20 mouse cellular contexts compared by ENCODE assay signal in the genomic region with DNA sequence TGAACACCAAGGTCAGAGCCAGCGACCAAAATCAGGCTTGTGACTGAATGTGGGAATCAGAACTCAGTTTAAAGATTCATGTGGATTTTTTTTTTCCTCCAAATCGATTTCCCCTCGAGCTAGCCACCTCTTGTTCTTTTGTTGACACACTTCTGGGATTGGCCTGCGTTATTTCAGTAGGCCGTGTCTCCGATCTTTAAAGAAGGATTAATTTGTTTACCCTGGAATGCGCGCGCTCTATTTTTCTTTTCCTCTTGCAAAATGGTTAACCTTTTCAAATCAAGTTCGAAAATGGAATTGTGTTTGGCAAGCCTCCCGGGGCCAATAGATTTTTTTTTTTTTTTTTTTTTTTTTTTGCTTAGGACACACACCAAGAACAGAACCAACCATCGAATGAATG. TPM values are rescaled to one million over a fixed set of nuclear protein-coding genes. Genes with fewer than 3 reads are reported as not detected.
DNase-seq lines count a peak whose midpoint lies in the region; ATAC-seq and TF ChIP-seq lines count a peak whose summit lies in the region.
"Had no signal": no experiment of that assay in that cellular context is flagged by ENCODE, and none has a peak within 500 bp of the region (broad histone marks: within the 10 kb centered on the region; RNA-seq: fewer than 3 reads in every experiment).

No protein-coding gene starts in this region.

- peaks cover 31% of the 10 kb centered on the region for H3K4me1 ChIP-seq in hindbrain, embryonic 13.5 days (replicated peaks)
- no peaks in the 10 kb centered on the region for H3K4me1 ChIP-seq in hindbrain, embryonic 11.5 days (replicated peaks; ENCODE audit: control insufficient read depth, insufficient read depth, low read length)
- no peaks in the 10 kb centered on the region for H3K4me1 ChIP-seq in lung, embryonic 14.5 days (ENCODE audit: insufficient read depth)
- H3K4me1 ChIP-seq in midbrain, embryonic 14.5 days (ENCODE audit: control insufficient read depth, insufficient read depth, low read length) = peaks cover 6% of the 10 kb centered on the region
- H3K4me1 ChIP-seq in midbrain, embryonic 10.5 days = peaks cover 23% of the 10 kb centered on the region
- H3K4me1 ChIP-seq in heart, embryonic 10.5 days = no peaks in the 10 kb centered on the region
- H3K4me1 ChIP-seq: embryonic facial prominence, embryonic 13.5 days; heart, embryonic 13.5 days had no signal

- no peak overlapping the region for H3K9ac ChIP-seq in hindbrain, embryonic 13.5 days
- no peak overlapping the region for H3K9ac ChIP-seq in hindbrain, embryonic 11.5 days (ENCODE audit: low read depth, low read length)
- no peak overlapping the region for H3K9ac ChIP-seq in lung, embryonic 14.5 days
- no peak overlapping the region for H3K9ac ChIP-seq in midbrain, embryonic 14.5 days (replicated peaks; ENCODE audit: low read length)
- H3K9ac ChIP-seq: embryonic facial prominence, embryonic 13.5 days; forebrain, embryonic 12.5 days; heart, embryonic 13.5 days; hindbrain, embryonic 15.5 days had no signal

- no peak for DNase-seq in hindbrain, embryonic 11.5 days (ENCODE audit: low spot score)
- DNase-seq in lung, embryonic 14.5 days = peak; percentile 13
- DNase-seq in lung, postnatal 14 days = no peak
- peak; percentile 42 for DNase-seq in midbrain, embryonic 14.5 days
- no peak for DNase-seq in midbrain, embryonic 10.5 days (ENCODE audit: low spot score)
- no peak for DNase-seq in heart, embryonic 10.5 days (ENCODE audit: low spot score)
- DNase-seq: adrenal gland, postnatal 14 days; cerebellum, adult 18-20 months; cerebellum, adult 9-11 months; cerebellum, postnatal 36 days; gastrocnemius, adult 2 months; gastrocnemius, postnatal 25 days; heart, postnatal 36 days had no signal

- H3K4me3 ChIP-seq in hindbrain, embryonic 13.5 days = no peak overlapping the region
- no peak overlapping the region for H3K4me3 ChIP-seq in hindbrain, embryonic 11.5 days (ENCODE audit: low read depth, low read length)
- no peak overlapping the region for H3K4me3 ChIP-seq in lung, embryonic 14.5 days (ENCODE audit: low read depth, low read length)
- H3K4me3 ChIP-seq in midbrain, embryonic 14.5 days (replicated peaks; ENCODE audit: low read depth, low read length) = no peak overlapping the region
- H3K4me3 ChIP-seq in midbrain, embryonic 10.5 days = no peak overlapping the region
- no peak overlapping the region for H3K4me3 ChIP-seq in heart, embryonic 10.5 days
- H3K4me3 ChIP-seq: embryonic facial prominence, embryonic 13.5 days; forebrain, embryonic 12.5 days; gastrocnemius, adult 2 months; heart, embryonic 13.5 days; hindbrain, embryonic 15.5 days had no signal

- WGBS in hindbrain, embryonic 13.5 days = 76% methylated on average over 12 of the region's 12 CpGs
- 84% methylated on average over 12 of the region's 12 CpGs for WGBS in hindbrain, embryonic 11.5 days
- WGBS in lung, embryonic 14.5 days = 56% methylated on average over 12 of the region's 12 CpGs
- WGBS in midbrain, embryonic 14.5 days = 61% methylated on average over 12 of the region's 12 CpGs
- WGBS in midbrain, embryonic 10.5 days = 73% methylated on average over 12 of the region's 12 CpGs
- WGBS in heart, embryonic 10.5 days = 77% methylated on average over 12 of the region's 12 CpGs

- H3K9me3 ChIP-seq in hindbrain, embryonic 13.5 days = no peaks in the 10 kb centered on the region
- no peaks in the 10 kb centered on the region for H3K9me3 ChIP-seq in hindbrain, embryonic 11.5 days (ENCODE audit: control insufficient read depth, low read length)
- no peaks in the 10 kb centered on the region for H3K9me3 ChIP-seq in lung, embryonic 14.5 days (ENCODE audit: low read depth, low read length)
- no peaks in the 10 kb centered on the region for H3K9me3 ChIP-seq in midbrain, embryonic 14.5 days (ENCODE audit: control insufficient read depth, low read length)
- H3K9me3 ChIP-seq in midbrain, embryonic 10.5 days (replicated peaks) = no peaks in the 10 kb centered on the region
- no peaks in the 10 kb centered on the region for H3K9me3 ChIP-seq in heart, embryonic 10.5 days
- H3K9me3 ChIP-seq: embryonic facial prominence, embryonic 13.5 days; forebrain, embryonic 12.5 days; heart, embryonic 13.5 days; hindbrain, embryonic 15.5 days had no signal

- no peaks in the 10 kb centered on the region for H3K27me3 ChIP-seq in hindbrain, embryonic 13.5 days
- H3K27me3 ChIP-seq in hindbrain, embryonic 11.5 days (ENCODE audit: control insufficient read depth, insufficient read depth, low read length) = no peaks in the 10 kb centered on the region
- no peaks in the 10 kb centered on the region for H3K27me3 ChIP-seq in lung, embryonic 14.5 days (ENCODE audit: insufficient read depth, low read length)
- no peaks in the 10 kb centered on the region for H3K27me3 ChIP-seq in midbrain, embryonic 14.5 days (ENCODE audit: control insufficient read depth, insufficient read depth, low read length)
- no peaks in the 10 kb centered on the region for H3K27me3 ChIP-seq in midbrain, embryonic 10.5 days (ENCODE audit: low read depth, poor library complexity, severe bottlenecking)
- H3K27me3 ChIP-seq in heart, embryonic 10.5 days (ENCODE audit: insufficient read depth, poor library complexity, severe bottlenecking) = no peaks in the 10 kb centered on the region
- H3K27me3 ChIP-seq: embryonic facial prominence, embryonic 13.5 days; forebrain, embryonic 12.5 days; hindbrain, embryonic 15.5 days had no signal

- 0 out of 2 replicates have a peak overlapping the region, but pooled peaks have one; percentile 18 for H3K27ac ChIP-seq in hindbrain, embryonic 13.5 days
- no peak overlapping the region for H3K27ac ChIP-seq in hindbrain, embryonic 11.5 days (ENCODE audit: low read depth, low read length)
- no peak overlapping the region for H3K27ac ChIP-seq in lung, embryonic 14.5 days (ENCODE audit: low read depth)
- no peak overlapping the region for H3K27ac ChIP-seq in midbrain, embryonic 14.5 days (replicated peaks; ENCODE audit: low read depth, low read length)
- no peak overlapping the region for H3K27ac ChIP-seq in midbrain, embryonic 10.5 days (replicated peaks)
- H3K27ac ChIP-seq in heart, embryonic 10.5 days = no peak overlapping the region
- H3K27ac ChIP-seq: embryonic facial prominence, embryonic 13.5 days; forebrain, embryonic 12.5 days; gastrocnemius, adult 2 months; heart, embryonic 13.5 days had no signal

- ATAC-seq in hindbrain, embryonic 13.5 days (ENCODE audit: low FRiP score) = no peak
- ATAC-seq in hindbrain, embryonic 11.5 days (ENCODE audit: low FRiP score) = no peak
- no peak for ATAC-seq in lung, embryonic 14.5 days (ENCODE audit: insufficient read depth)
- ATAC-seq in midbrain, embryonic 14.5 days (ENCODE audit: low FRiP score, low TSS enrichment) = no peak

- no peak for TF ChIP-seq CTCF in lung, embryonic 14.5 days (IDR thresholded peaks at IDR 0.05; ENCODE audit: low read depth)

- H3K36me3 ChIP-seq in hindbrain, embryonic 13.5 days = no peaks in the 10 kb centered on the region
- no peaks in the 10 kb centered on the region for H3K36me3 ChIP-seq in hindbrain, embryonic 11.5 days (ENCODE audit: control insufficient read depth, insufficient read depth, low read length)
- no peaks in the 10 kb centered on the region for H3K36me3 ChIP-seq in lung, embryonic 14.5 days (ENCODE audit: insufficient read depth)
- H3K36me3 ChIP-seq in midbrain, embryonic 14.5 days (ENCODE audit: control insufficient read depth, insufficient read depth, low read length) = no peaks in the 10 kb centered on the region
- H3K36me3 ChIP-seq in midbrain, embryonic 10.5 days = no peaks in the 10 kb centered on the region
- H3K36me3 ChIP-seq in heart, embryonic 10.5 days = no peaks in the 10 kb centered on the region
- H3K36me3 ChIP-seq: embryonic facial prominence, embryonic 13.5 days; forebrain, embryonic 12.5 days; heart, embryonic 13.5 days; hindbrain, embryonic 15.5 days had no signal

- H3K4me2 ChIP-seq in hindbrain, embryonic 13.5 days = no peak overlapping the region
- H3K4me2 ChIP-seq in hindbrain, embryonic 11.5 days (replicated peaks; ENCODE audit: low read depth, low read length) = no peak overlapping the region
- no peak overlapping the region for H3K4me2 ChIP-seq in lung, embryonic 14.5 days
- no peak overlapping the region for H3K4me2 ChIP-seq in midbrain, embryonic 14.5 days (ENCODE audit: low read length)
- H3K4me2 ChIP-seq: embryonic facial prominence, embryonic 13.5 days; forebrain, embryonic 12.5 days; heart, embryonic 13.5 days; hindbrain, embryonic 15.5 days had no signal

RNA-seq across cellular contexts. Expression of gene Rph3a, which starts 54.8 kb away (rescaled TPM):
- 15.0 and 16.1 TPM in 2 replicates for polyA plus RNA-seq in hindbrain, embryonic 13.5 days (2015; fragmentation: Nextera tagmentation; extraction: Ambion mirVana)
- 2.1 and 2.6 TPM in 2 replicates for polyA plus RNA-seq in hindbrain, embryonic 11.5 days (2014; fragmentation: Nextera tagmentation; extraction: Ambion mirVana)
- 0.09 TPM in 1 of 2 replicates, not detected in the other for polyA plus RNA-seq in lung, embryonic 14.5 days (2014; fragmentation: Nextera tagmentation; extraction: Ambion mirVana)
- polyA plus RNA-seq in midbrain, embryonic 14.5 days (2014; fragmentation: Nextera tagmentation; extraction: Ambion mirVana) = 15.6 and 15.8 TPM in 2 replicates
- polyA plus RNA-seq in midbrain, embryonic 10.5 days (2016; fragmentation: Nextera tagmentation; extraction: Ambion mirVana) = 0.10 and 0.47 TPM in 2 replicates
- polyA plus RNA-seq in heart, embryonic 10.5 days (2016; fragmentation: Nextera tagmentation; extraction: Ambion mirVana) = 0.06 TPM in 1 of 2 replicates, not detected in the other
- polyA plus RNA-seq: C2C12; heart, embryonic 13.5 days; heart, postnatal 0 days had no signal

Comparison
In these comparisons a context has a peak if more than half of its experiments do, and no peak if none do; other contexts are left out.
1. DNase-seq: peak in lung, embryonic 14.5 days (single experiment) and midbrain, embryonic 14.5 days (single experiment); none in hindbrain, embryonic 11.5 days (single experiment), lung, postnatal 14 days (single experiment), midbrain, embryonic 10.5 days (single experiment) and heart, embryonic 10.5 days (single experiment).